Mouse (Mus musculus): ENCODE measurements around the gene Hoxb3. TPM values are rescaled to one million over a fixed set of nuclear protein-coding genes. Genes with fewer than 3 reads are reported as not detected.

The Hoxb3 gene
- polyA plus RNA-seq, 1 experiment from 2014 or later, result 8.2 TPM

- H3K4me1 ChIP-seq (ENCODE audit: control insufficient read depth, insufficient read depth, low read length), result peaks cover 46% of the 10 kb centered on the region
- ATAC-seq (ENCODE audit: low FRiP score, low TSS enrichment), result peak; percentile 29; the same call in 1 of the 2 replicates
- H3K27ac ChIP-seq (ENCODE audit: low read depth, low read length), result peak overlapping the region; percentile 100
- peak overlapping the region; percentile 95 for H3K4me2 ChIP-seq (replicated peaks; ENCODE audit: low read depth, low read length)
- H3K27me3 ChIP-seq (ENCODE audit: control insufficient read depth, insufficient read depth, low read length), result no peaks in the 10 kb centered on the region
- H3K36me3 ChIP-seq (ENCODE audit: control insufficient read depth, insufficient read depth, low read length), result peaks cover 31% of the 10 kb centered on the region
- H3K9me3 ChIP-seq (ENCODE audit: control insufficient read depth, low read length), result no peaks in the 10 kb centered on the region
- H3K4me3 ChIP-seq (ENCODE audit: low read length), result peak overlapping the region; percentile 53
- peak overlapping the region; percentile 99 for H3K9ac ChIP-seq (ENCODE audit: low read depth, low read length)
- WGBS, result 7% methylated on average over 7 of the region's 7 CpGs
These were observed 16.8 kb upstream of the Hoxb3 start for GRCm38 (mm10) chr11:96306183-96306907.

- H3K27me3 ChIP-seq (ENCODE audit: control insufficient read depth, insufficient read depth, low read length), result no peaks in the 10 kb centered on the region
- peak overlapping the region; percentile 95 for H3K4me2 ChIP-seq (replicated peaks; ENCODE audit: low read depth, low read length)
- no peaks in the 10 kb centered on the region for H3K9me3 ChIP-seq (ENCODE audit: control insufficient read depth, low read length)
- peak; percentile 88 for ATAC-seq (ENCODE audit: low FRiP score, low TSS enrichment)
- H3K9ac ChIP-seq (ENCODE audit: low read depth, low read length), result peak overlapping the region; percentile 99
- H3K36me3 ChIP-seq (ENCODE audit: control insufficient read depth, insufficient read depth, low read length), result peaks cover 26% of the 10 kb centered on the region
- peak overlapping the region; percentile 100 for H3K27ac ChIP-seq (ENCODE audit: low read depth, low read length)
- WGBS, result 4% methylated on average over 13 of the region's 13 CpGs
- peak overlapping the region; percentile 53 for H3K4me3 ChIP-seq (ENCODE audit: low read length)
- H3K4me1 ChIP-seq (ENCODE audit: control insufficient read depth, insufficient read depth, low read length), result peaks cover 43% of the 10 kb centered on the region
These were observed 16.2 kb upstream of the Hoxb3 start for GRCm38 (mm10) chr11:96306908-96307269.

- Histone ChIP-seq H3K9ac (ENCODE audit: low read depth, low read length) (peak overlapping the region; percentile 99), H3K27me3 (ENCODE audit: control insufficient read depth, insufficient read depth, low read length) (no peaks in the 10 kb centered on the region), H3K4me2 (replicated peaks; ENCODE audit: low read depth, low read length) (peak overlapping the region; percentile 95), H3K4me3 (ENCODE audit: low read length) (peak overlapping the region; percentile 53), H3K27ac (ENCODE audit: low read depth, low read length) (peak overlapping the region; percentile 100), H3K4me1 (ENCODE audit: control insufficient read depth, insufficient read depth, low read length) (peaks cover 46% of the 10 kb centered on the region), H3K36me3 (ENCODE audit: control insufficient read depth, insufficient read depth, low read length) (peaks cover 16% of the 10 kb centered on the region), H3K9me3 (ENCODE audit: control insufficient read depth, low read length) (no peaks in the 10 kb centered on the region)
- 8% methylated on average over 4 of the region's 4 CpGs for WGBS
- ATAC-seq (ENCODE audit: low FRiP score, low TSS enrichment), result no peak
These were observed 14.4 kb upstream of the Hoxb3 start for GRCm38 (mm10) chr11:96308763-96309162.

- peak overlapping the region; percentile 95 for H3K4me2 ChIP-seq (replicated peaks; ENCODE audit: low read depth, low read length)
- H3K9me3 ChIP-seq (ENCODE audit: control insufficient read depth, low read length), result no peaks in the 10 kb centered on the region
- WGBS, result 2% methylated on average over 4 of the region's 4 CpGs
These were observed 13.8 kb upstream of the Hoxb3 start for GRCm38 (mm10) chr11:96309288-96309687.

GRCm38 (mm10) chr11:96310183-96310938 lies 12.8 kb upstream of the Hoxb3 start:
- no peak for ATAC-seq (ENCODE audit: low FRiP score, low TSS enrichment)
- Histone ChIP-seq H3K9me3 (ENCODE audit: control insufficient read depth, low read length) (no peaks in the 10 kb centered on the region), H3K9ac (ENCODE audit: low read depth, low read length) (peak overlapping the region; percentile 99), H3K4me1 (ENCODE audit: control insufficient read depth, insufficient read depth, low read length) (peaks cover 40% of the 10 kb centered on the region), H3K4me3 (ENCODE audit: low read length) (peak overlapping the region; percentile 53), H3K4me2 (replicated peaks; ENCODE audit: low read depth, low read length) (peak overlapping the region; percentile 95), H3K36me3 (ENCODE audit: control insufficient read depth, insufficient read depth, low read length) (peaks cover 8% of the 10 kb centered on the region), H3K27me3 (ENCODE audit: control insufficient read depth, insufficient read depth, low read length) (no peaks in the 10 kb centered on the region), H3K27ac (ENCODE audit: low read depth, low read length) (peak overlapping the region; percentile 100)
- 6% methylated on average over 20 of the region's 20 CpGs for WGBS

More at GRCm38 (mm10) chr11:96309288-96309687, 13.8 kb upstream of the Hoxb3 start:
- Histone ChIP-seq H3K4me3 (ENCODE audit: low read length) (peak overlapping the region; percentile 53), H3K27me3 (ENCODE audit: control insufficient read depth, insufficient read depth, low read length) (no peaks in the 10 kb centered on the region), H3K36me3 (ENCODE audit: control insufficient read depth, insufficient read depth, low read length) (peaks cover 15% of the 10 kb centered on the region), H3K27ac (ENCODE audit: low read depth, low read length) (peak overlapping the region; percentile 100), H3K9ac (ENCODE audit: low read depth, low read length) (peak overlapping the region; percentile 99), H3K4me1 (ENCODE audit: control insufficient read depth, insufficient read depth, low read length) (peaks cover 45% of the 10 kb centered on the region)
- ATAC-seq (ENCODE audit: low FRiP score, low TSS enrichment), result peak; percentile 17; the same call in 1 of the 2 replicates

GRCm38 (mm10) chr11:96311097-96311496 lies 12.0 kb upstream of the Hoxb3 start:
- peak overlapping the region; percentile 100 for H3K27ac ChIP-seq (ENCODE audit: low read depth, low read length)
- no peaks in the 10 kb centered on the region for H3K9me3 ChIP-seq (ENCODE audit: control insufficient read depth, low read length)
- H3K4me3 ChIP-seq (ENCODE audit: low read length), result peak overlapping the region; percentile 53
- peaks cover 1% of the 10 kb centered on the region; the same call in 1 of the 2 replicates for H3K36me3 ChIP-seq (ENCODE audit: control insufficient read depth, insufficient read depth, low read length)
- 9% methylated on average over 6 of the region's 6 CpGs for WGBS
- peak overlapping the region; percentile 95 for H3K4me2 ChIP-seq (replicated peaks; ENCODE audit: low read depth, low read length)
- ATAC-seq (ENCODE audit: low FRiP score, low TSS enrichment), result no peak
- H3K4me1 ChIP-seq (ENCODE audit: control insufficient read depth, insufficient read depth, low read length), result peaks cover 40% of the 10 kb centered on the region
- peak overlapping the region; percentile 99 for H3K9ac ChIP-seq (ENCODE audit: low read depth, low read length)
- H3K27me3 ChIP-seq (ENCODE audit: control insufficient read depth, insufficient read depth, low read length), result no peaks in the 10 kb centered on the region

GRCm38 (mm10) chr11:96311520-96312417 lies 11.4 kb upstream of the Hoxb3 start:
- peak overlapping the region; percentile 99 for H3K9ac ChIP-seq (ENCODE audit: low read depth, low read length)
- H3K27me3 ChIP-seq (ENCODE audit: control insufficient read depth, insufficient read depth, low read length), result no peaks in the 10 kb centered on the region
- no peaks in the 10 kb centered on the region; the same call in 1 of the 2 replicates for H3K36me3 ChIP-seq (ENCODE audit: control insufficient read depth, insufficient read depth, low read length)
- WGBS, result under 1% methylated on average over 31 of the region's 31 CpGs
- peak; percentile 50 for ATAC-seq (ENCODE audit: low FRiP score, low TSS enrichment)
- H3K4me2 ChIP-seq (replicated peaks; ENCODE audit: low read depth, low read length), result peak overlapping the region; percentile 95
- peak overlapping the region; percentile 53 for H3K4me3 ChIP-seq (ENCODE audit: low read length)
- no peaks in the 10 kb centered on the region for H3K9me3 ChIP-seq (ENCODE audit: control insufficient read depth, low read length)
- H3K27ac ChIP-seq (ENCODE audit: low read depth, low read length), result peak overlapping the region; percentile 100
- H3K4me1 ChIP-seq (ENCODE audit: control insufficient read depth, insufficient read depth, low read length), result peaks cover 43% of the 10 kb centered on the region

DNA sequence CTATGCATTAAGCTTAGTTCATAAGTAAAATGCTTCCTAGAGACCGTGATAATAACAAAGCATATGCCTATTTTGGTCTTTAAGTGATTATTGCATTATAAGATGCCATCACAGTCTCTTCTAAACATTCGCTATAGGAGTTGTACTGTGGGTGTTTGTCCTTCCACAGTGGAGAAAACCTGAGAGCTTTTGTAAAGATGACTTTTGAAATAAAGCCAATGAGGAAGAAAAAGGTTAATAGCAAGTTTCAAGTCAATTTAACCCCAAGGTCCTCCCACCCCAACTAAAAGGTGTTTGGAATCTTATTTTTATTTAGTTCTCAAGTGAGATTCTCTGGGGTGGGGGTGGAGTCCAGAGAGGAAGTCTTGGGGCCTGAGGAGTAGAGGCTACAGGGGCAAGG lies 10.0 kb upstream of the Hoxb3 start:
- H3K4me1 ChIP-seq (ENCODE audit: control insufficient read depth, insufficient read depth, low read length), result peaks cover 48% of the 10 kb centered on the region
- no peaks in the 10 kb centered on the region for H3K9me3 ChIP-seq (ENCODE audit: control insufficient read depth, low read length)
- peak overlapping the region; percentile 95 for H3K4me2 ChIP-seq (replicated peaks; ENCODE audit: low read depth, low read length)
- H3K9ac ChIP-seq (ENCODE audit: low read depth, low read length), result peak overlapping the region; percentile 99
- peak overlapping the region; percentile 53 for H3K4me3 ChIP-seq (ENCODE audit: low read length)
- H3K36me3 ChIP-seq (ENCODE audit: control insufficient read depth, insufficient read depth, low read length), result no peaks in the 10 kb centered on the region; the same call in 1 of the 2 replicates
- peak overlapping the region; percentile 100 for H3K27ac ChIP-seq (ENCODE audit: low read depth, low read length)
- no peaks in the 10 kb centered on the region for H3K27me3 ChIP-seq (ENCODE audit: control insufficient read depth, insufficient read depth, low read length)
- WGBS, result 24% methylated on average over 2 of the region's 2 CpGs
- no peak for ATAC-seq (ENCODE audit: low FRiP score, low TSS enrichment)

Data from kidney, embryonic 14.5 days (tissue).